Mouse (Mus musculus): ENCODE data around the gene Ins1. TPM values are rescaled to one million over a fixed set of nuclear protein-coding genes. Genes with fewer than 3 reads are reported as not detected.

Ins1 gene
- not detected in 2 replicates for polyA plus RNA-seq (2012; rRNA removed)

DNA sequence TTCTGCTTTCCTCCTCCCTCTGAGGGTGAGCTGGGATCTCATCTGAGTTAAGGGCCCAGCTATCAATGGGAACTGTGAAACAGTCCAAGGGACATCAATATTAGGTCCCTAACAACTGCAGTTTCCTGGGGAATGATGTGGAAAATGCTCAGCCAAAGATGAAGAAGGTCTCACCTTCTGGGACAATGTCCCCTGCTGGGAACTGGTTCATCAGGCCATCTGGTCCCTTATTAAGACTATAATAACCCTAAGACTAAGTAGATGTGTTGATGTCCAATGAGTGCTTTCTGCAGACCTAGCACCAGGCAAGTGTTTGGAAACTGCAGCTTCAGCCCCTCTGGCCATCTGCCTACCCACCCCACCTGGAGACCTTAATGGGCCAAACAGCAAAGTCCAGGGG lies at the start of gene Ins1:
TSS of gene Ins1 (plus strand) at position 301 of the 400 bp plus-strand sequence.
- no peak for DNase-seq (ENCODE audit: low read depth)

All from gonadal fat pad, adult 2 months (tissue).